Mouse (Mus musculus) thymus, postnatal 14 days (tissue): ENCODE measurements around the gene Ncor2.

Experiments used
- DNase-seq: peaks from one replicate; pipeline ENCODE4 v3.0.0; 2021

Gene Ncor2

DNA sequence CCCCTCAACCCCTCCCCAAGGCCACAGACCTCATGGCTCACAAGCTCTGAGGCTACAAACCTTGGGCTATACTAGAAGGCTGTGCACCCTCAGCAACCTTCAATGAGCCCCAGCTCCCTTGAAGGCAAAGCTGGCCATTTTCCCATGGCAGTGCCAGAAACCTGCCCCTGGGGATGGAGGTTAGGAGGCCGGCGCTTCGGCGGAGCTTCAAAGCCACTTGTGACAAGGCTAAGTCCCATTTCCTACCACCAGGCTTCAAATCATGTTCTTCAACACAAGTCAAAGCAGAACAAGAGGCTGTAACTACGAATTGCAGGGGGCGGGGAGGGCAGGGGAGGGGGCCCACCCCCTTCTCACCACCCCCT, 122.7 kb downstream of the Ncor2 start:
- DNase-seq, result no peak

- DNase-seq, result peak; percentile 75
Observed at GRCm38 (mm10) chr5:125055901-125056300, 123.1 kb downstream of the Ncor2 start.

- DNase-seq, result no peak
Observed at GRCm38 (mm10) chr5:125053661-125054060, 125.4 kb downstream of the Ncor2 start.

GRCm38 (mm10) chr5:125052603-125053488, 126.2 kb downstream of the Ncor2 start:
- DNase-seq, result no peak

DNA sequence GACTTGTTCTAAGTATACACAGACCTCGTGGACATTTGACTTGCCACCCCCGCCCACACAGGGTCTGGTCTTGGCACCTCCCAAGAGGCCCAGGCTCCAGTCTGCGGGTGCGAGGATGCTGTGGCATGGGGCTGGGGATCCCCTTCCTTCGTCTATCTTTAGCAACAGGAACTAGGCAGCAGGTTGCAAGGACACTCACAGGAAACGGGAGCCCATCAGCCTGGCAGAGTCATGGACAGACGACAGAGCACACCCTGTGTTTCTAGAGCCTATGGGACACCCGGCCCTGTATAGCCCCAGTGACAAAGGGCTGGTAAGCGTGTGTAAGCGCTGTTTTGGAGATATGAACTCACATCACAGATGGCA, 126.8 kb downstream of the Ncor2 start:
- DNase-seq, result no peak

DNA sequence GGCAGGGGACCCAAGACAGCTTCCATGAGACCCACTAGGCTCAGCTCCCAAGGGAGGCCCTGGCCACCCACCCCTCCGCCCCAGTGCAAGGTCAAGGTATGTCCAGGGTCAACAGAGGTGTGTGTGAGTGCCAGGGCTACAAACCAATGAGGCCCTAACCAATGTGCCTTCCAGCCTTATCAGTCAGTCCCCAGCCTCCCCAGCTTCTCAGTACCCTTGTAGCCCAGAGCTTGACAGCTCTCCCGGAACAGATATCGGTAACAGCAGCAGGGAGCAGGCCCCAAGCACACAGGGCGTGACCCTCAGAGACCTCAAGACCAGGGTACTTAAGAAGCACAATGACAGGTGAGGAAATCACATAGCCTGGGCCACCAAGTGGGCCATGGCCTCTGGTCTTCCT, 129.5 kb downstream of the Ncor2 start:
- no peak for DNase-seq

GRCm38 (mm10) chr5:125046436-125046835, 132.6 kb downstream of the Ncor2 start:
- no peak for DNase-seq

DNA sequence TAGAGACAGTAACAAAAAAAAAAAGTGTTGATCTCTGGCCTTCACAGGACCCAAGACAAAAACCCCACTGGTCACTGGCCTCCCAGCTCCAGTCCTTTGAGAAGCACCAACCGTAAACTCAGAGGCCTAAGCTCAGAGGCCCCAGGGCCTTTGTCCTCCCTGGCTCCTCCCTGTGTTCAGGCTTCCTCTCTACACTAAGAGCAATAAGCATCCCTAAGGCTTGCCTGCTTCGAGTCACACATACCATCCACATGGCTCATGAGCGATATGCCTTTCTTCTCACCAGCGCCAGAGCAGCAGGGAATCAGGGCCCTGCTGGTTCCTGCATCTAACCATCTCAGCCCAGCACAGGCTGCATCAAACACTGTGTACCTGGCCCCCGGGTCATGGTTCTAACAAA, 133.8 kb downstream of the Ncor2 start:
- no peak for DNase-seq

GRCm38 (mm10) chr5:125043448-125043847, 135.6 kb downstream of the Ncor2 start:
- DNase-seq, result no peak

DNA sequence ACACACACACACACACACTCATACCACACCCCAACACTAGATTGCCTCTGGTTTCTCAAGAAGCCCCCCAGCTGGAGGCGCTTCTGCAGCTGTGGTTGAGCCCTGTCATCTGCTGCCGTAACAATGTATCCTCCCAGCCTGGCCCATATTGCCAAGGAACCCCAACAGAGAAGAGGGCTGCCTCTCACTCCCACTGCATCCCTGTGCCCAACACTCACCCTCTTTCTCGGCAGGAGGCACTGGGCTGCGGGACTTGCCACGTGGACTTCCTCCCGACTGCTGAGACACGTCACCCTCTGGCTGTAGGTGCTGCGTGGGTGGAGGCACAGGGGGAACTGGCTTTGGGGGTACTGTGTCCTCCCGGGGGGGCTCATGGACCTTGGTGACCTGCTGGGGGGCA, 137.4 kb downstream of the Ncor2 start:
- no peak for DNase-seq

DNA sequence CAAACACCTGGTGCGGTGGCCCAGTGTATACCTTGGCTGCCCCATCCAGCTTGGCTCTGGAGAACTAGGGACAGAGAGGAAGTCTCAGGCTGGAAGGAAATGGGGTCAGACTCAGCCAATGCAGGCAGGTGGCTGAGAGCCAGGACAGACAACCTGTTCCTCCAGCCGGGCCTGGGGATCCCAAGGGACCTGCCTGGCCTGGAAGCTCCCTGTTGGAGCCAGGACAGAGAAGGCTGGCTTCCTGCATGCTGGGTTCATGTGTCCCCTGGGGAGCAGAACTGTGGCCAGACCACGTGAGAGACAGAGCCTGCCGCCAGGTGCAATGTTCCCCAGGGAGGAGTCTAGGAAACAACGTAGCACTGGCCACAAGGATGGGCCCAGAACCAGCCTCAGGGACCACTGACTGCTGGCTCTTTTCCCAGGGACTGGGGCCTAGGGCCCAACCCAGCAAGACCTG, 138.9 kb downstream of the Ncor2 start:
- DNase-seq, result no peak

DNA sequence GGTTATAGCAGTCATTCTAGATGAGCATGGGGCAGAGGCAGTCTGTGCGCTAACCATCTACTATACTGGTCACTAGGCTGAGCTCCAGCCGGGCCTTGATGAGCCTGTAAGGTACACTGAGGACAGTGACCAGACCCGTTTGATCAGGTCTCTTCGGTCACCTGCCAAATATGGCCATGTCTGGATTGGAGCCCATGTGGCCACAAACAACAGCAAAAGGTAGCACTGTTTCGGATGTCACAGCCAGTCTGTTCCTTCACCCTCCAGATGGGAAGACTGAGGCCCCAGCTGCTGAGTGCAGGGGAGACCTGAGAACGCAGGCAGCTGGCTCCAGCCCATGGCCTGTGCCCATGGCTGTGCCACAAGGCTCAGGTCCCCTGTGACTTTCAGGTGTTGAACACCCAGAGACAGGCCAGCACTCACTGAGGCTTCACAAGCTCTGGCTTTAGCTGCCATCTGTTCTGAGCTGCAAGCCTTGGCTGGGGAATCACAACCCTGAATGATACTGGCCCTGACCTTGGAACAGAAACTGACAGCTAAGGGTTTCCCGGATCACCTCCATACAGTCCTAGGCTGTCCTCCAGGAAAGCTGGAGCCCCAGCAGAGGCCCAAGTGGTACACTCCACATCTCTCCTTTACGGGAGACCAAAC, 139.5 kb downstream of the Ncor2 start:
- DNase-seq, result no peak

DNA sequence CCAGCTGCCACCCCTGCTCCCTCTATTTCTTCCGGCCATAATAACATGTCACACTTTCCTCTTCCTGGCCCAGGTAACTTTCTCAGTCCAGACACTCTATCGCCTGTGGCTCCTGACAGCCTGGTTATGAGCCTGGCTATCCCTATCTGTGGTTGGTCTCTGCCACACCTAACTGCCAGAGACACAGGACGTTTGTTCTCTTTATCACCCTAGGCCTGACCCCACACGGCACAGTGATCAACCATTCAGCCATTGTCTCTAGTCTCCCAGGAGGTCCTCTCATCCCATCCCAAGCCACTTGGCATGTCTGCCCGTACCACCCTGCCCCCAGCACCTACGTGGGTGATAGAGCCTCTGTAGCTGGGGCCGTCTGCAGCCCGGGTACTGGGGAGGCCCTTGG, 142.5 kb downstream of the Ncor2 start:
- no peak for DNase-seq

DNA sequence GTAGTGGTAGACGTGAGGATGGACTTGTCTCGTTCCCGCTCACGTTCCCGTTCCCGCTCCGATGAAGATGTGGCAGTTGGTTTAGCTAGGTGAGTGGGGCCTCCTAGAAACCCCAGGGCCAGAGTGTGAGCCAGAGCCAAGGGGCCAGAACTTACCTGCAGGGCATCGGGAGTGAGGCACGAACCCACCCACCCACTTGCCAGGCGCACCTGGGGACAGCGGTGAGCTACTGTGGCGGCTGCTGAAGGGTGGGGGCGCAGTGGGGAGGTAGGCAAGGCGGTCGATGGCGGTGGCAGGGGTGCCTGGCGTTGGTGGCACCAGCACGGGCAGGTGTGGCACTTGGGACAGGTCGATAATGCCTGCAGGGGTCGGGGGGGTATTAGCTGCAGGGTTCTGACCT, 150.1 kb downstream of the Ncor2 start:
- no peak for DNase-seq

DNA sequence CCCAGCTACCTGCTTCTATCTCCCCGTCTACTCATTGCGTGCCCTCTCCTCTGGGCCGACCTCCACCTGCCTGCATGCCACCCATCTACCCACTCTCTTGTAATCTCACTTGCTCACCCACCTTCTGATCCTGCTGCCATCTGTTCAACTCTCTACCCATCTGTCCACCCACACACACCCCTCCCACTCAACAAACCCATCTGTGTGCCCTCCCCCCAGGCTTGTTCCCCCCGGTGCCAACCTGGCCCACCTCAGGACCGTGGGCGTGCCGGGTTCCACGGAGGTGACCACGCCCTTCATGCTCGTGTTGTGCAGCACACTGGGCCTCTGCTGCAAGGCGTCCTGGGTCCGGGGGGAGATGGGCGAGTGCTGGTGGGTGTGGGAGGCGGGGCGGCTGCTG, 150.6 kb downstream of the Ncor2 start:
- DNase-seq, result no peak

DNA sequence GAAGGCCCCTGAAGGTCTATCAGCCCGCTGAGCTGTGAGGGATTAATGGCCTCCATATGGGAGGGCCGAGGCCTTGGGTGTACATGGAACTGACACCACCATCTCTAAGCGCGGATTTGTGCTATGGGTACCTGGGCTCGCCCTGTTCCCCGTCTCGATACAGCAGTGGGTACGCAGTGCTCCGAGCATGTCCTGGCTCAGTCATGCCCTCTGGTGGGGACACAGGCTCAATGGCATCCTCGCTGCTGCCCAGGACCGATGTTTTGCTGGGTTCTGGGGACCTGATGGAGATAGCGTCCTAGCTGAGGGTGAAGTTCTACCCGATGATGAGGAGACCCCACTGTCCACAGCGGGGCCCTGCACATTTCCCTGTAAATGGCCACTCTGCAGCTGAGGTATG, 155.0 kb downstream of the Ncor2 start:
- DNase-seq, result peak; percentile 35

- DNase-seq, result no peak
Observed at GRCm38 (mm10) chr5:125021298-125021697, 157.7 kb downstream of the Ncor2 start.

DNA sequence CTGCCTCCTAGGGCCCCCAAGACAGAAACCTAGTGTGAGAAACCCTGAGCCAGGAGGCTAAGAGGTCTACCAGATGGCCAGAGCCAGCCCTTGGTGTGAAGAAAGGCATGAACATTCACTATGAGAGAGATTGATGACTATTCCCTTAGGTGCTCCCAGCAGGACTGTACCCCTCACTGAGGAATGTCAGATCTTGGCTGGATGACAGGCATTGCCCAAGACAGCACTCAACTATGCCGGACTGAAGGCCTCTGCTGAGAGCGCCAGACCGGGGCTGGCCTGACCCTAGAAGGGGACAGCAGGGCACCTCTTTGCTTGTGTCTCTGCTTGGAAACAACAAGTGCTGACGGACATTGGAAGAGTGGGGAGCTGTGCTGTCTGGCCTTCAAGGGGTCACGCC, 159.9 kb downstream of the Ncor2 start:
- no peak for DNase-seq

DNA sequence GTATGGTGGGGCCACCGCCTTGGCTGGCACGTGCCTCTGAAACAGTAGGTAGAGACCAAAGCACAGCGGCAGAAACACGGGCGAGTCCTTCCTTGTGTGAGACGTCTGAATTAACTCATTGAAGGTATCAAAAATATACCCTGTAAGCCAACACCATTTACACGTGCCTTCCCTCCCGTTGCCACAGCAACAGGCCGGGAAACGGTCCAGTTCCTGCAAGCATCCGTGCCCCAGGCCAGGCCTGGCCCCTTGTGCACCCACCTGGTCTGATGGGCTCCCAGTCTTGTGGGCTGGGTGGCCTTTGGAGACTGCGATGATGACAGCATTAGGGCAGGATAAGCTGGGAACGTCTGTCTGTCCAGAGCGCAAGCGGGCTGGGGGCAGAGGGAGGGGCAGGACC, 161.7 kb downstream of the Ncor2 start:
- no peak for DNase-seq

DNA sequence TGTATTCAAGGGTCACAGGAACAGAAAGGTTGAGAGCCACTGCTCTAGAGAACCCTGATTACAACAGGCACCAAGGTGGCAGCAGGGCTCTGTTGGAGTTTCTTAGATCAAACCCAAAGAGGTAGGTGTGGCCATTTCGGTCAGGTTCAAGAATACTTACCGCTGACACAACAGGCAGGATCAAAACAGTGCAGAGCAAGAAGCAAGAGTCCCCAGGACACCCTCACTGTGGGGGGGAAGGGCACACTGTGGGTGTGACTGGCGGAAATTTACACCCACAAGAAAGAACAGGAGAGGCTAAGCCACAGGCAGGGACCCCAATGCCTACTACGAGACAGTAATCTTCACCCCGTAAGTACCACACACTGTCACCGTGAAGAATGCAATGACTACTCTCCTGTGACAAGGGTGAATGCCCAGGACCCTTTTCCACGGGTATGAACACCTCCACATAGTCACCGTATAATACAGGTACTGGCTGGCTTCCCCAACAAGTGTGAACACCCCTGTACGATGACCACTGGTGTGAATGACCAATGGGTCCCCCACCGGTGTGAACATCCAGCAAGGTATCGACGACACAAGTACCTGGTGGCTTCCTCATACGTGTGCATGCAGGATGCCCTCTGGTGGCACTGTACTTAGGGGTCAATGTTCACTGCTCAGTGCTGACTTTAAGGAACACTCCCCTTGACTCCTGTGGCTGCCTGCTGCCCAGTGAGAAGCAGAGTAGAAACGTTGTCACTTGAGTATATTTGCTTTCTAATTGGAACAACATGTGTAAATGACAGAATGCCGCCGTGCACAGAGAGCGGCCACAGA, 162.4 kb downstream of the Ncor2 start:
- peak; percentile 48 for DNase-seq

DNA sequence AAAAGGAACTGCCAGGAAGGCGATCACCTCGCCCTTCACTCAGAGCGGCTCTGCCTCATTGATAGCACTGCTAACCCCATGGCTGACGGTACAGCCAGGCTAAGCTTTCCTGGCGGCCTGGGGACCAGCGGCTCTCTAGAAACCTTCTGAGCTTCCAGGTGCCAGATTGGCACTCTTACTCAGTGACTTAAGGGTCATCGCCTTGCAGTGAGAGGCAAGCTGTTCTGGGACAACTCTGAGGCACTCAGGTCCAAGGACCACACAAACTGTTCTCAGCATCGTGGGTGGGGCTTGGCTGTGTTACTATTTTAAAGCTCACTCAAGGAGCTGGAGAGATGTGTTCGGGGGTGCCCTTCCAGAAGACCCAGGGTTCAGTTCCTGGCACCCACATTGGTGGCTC, 163.4 kb downstream of the Ncor2 start:
- DNase-seq, result no peak

DNA sequence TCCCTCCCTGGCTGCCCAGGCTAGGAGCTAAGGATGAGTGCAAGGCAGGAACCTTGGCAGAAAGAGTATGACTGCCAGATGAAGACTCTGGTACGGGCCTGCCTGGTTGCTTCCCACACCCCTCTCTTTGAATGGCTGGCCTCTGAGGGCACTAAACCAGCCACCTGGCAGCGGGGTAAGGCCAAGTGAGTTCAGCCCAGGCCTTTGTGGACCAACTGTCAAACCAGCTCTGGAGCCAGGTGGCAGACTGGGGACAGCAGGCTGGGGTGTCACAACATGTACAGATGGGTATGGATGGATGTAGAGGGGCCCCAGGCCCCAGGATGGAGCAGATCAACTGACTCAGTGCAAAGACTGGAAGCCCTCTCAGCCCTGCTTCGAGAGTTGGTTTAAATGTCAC, 164.0 kb downstream of the Ncor2 start:
- DNase-seq, result peak; percentile 37

GRCm38 (mm10) chr5:125014497-125014896, 164.5 kb downstream of the Ncor2 start:
- peak; percentile 72 for DNase-seq

DNA sequence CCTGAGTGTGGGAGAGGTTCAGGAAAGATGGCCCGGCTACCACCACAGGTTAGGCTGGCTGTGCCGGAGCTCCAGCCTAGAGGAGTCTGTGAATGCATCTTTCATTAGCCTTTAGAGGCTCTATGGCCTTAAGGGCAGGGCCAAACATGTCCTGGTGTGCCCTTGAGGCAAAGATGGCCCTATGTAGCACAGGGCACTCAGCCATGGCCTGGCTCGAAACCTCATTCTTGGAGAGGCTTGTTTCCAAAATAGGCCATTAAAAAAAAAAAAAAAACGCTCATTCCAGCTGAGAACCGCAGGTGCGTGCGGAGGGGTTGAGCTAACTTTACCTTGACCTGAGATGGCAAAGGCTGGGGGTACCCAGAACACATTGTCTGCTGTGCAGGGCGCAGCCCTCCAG, 167.4 kb downstream of the Ncor2 start:
- no peak for DNase-seq
